ENCODE assay signal across 8 mouse cellular contexts in the genomic region with DNA sequence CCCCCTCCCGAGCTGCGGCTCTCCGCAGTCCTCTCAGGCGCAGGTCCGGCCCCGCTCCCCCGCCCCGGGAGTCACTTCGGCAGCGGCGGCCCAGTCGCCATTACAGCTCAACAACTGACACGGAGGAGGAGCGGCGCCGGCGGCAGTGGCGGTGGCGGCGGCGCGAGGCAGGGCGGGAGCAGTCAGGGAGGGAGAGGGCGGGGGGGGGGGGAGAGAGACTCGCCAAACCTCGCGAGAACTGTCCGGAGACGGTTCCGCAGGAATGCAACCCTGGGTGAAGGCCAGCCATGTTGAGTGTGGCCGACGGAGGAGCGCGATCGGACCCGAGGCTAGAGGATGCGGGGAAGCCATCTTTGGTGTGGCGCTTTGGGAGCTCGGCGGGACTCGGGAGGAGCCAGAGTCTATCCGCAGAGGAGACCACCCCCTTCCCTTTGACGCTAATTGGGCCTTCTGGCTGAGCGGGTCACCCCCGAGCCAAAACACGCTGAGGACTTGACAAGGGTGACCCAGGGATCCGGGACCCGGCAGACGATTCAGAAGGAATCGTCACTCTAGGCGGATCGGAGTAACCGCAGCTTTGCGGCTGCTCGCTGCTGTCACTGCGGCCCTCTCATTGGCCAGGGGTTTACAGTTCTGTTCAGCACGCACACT. TPM values are rescaled to one million over a fixed set of nuclear protein-coding genes. Genes with fewer than 3 reads are reported as not detected.
DNase-seq lines count a peak whose midpoint lies in the region; ATAC-seq and TF ChIP-seq lines count a peak whose summit lies in the region.

Cep350 (minus strand) TSS at position 188 of the 651 bp plus-strand sequence.

- peak within 1 kb of the TSS; percentile 82 for H3K4me2 ChIP-seq in forebrain, embryonic 16.5 days (ENCODE audit: low read length)
- H3K4me2 ChIP-seq in lung, embryonic 14.5 days: peak within 1 kb of the TSS; percentile 87

- peak within 1 kb of the TSS; percentile 95 for H3K27ac ChIP-seq in forebrain, embryonic 16.5 days (ENCODE audit: low read length)
- peak within 1 kb of the TSS; percentile 98 for H3K27ac ChIP-seq in layer of hippocampus, adult 2 months
- H3K27ac ChIP-seq in lung, embryonic 14.5 days (ENCODE audit: low read depth): peak within 1 kb of the TSS; percentile 88
- peak within 1 kb of the TSS; percentile 96 for H3K27ac ChIP-seq in olfactory bulb, adult 2 months (ENCODE audit: insufficient read depth, low read depth, low read length)
- H3K27ac ChIP-seq in thymus, adult 2 months (ENCODE audit: control insufficient read depth, insufficient read depth, low read length): peak within 1 kb of the TSS; percentile 79

- DNase-seq in G1E (ENCODE audit: low spot score): peak; percentile 84
- peak; percentile 96 to 98 for DNase-seq in cerebellum, adult 18-20 months
- DNase-seq in heart, postnatal 36 days: peak; percentile 94 to 95
- peak; percentile 95 to 98 for DNase-seq in layer of hippocampus, adult 2 months (ENCODE audit: low spot score in 2 of 2)
- peak; percentile 99 for DNase-seq in lung, embryonic 14.5 days
- DNase-seq in thymus, adult 2 months: peak; percentile 95

- TF ChIP-seq POLR2A in olfactory bulb, adult 2 months (IDR thresholded peaks at IDR 0.05; ENCODE audit: insufficient read depth, low read depth, low read length): peak; percentile 82
- peak; percentile 80 for TF ChIP-seq POLR2A in thymus, adult 2 months (IDR thresholded peaks at IDR 0.05; ENCODE audit: control insufficient read depth, extremely low read depth, insufficient read depth, low read length, poor library complexity)

- peaks cover 28% of the 10 kb centered on the region for H3K4me1 ChIP-seq in G1E (ENCODE audit: insufficient read depth, low read depth, low read length)
- peaks cover 15% of the 10 kb centered on the region for H3K4me1 ChIP-seq in forebrain, embryonic 16.5 days (replicated peaks; ENCODE audit: control insufficient read depth, insufficient read depth, low read length)
- H3K4me1 ChIP-seq in lung, embryonic 14.5 days (ENCODE audit: insufficient read depth): no peaks in the 10 kb centered on the region
- H3K4me1 ChIP-seq in olfactory bulb, adult 2 months (ENCODE audit: control insufficient read depth, insufficient read depth, low read length): no peaks in the 10 kb centered on the region
- H3K4me1 ChIP-seq in thymus, adult 2 months (replicated peaks; ENCODE audit: control insufficient read depth, insufficient read depth, low read length): peaks cover 3% of the 10 kb centered on the region

- peaks cover 10% of the 10 kb centered on the region for H3K36me3 ChIP-seq in G1E (replicated peaks)
- no peaks in the 10 kb centered on the region for H3K36me3 ChIP-seq in forebrain, embryonic 16.5 days (ENCODE audit: control insufficient read depth, insufficient read depth)
- no peaks in the 10 kb centered on the region for H3K36me3 ChIP-seq in lung, embryonic 14.5 days (ENCODE audit: insufficient read depth)
- H3K36me3 ChIP-seq in thymus, adult 2 months (ENCODE audit: control insufficient read depth, insufficient read depth, low read length): no peaks in the 10 kb centered on the region

- H3K9me3 ChIP-seq in G1E (replicated peaks): peaks cover 2% of the 10 kb centered on the region; the same call in 1 of the 2 replicates
- no peaks in the 10 kb centered on the region for H3K9me3 ChIP-seq in forebrain, embryonic 16.5 days (ENCODE audit: control insufficient read depth, low read length)
- no peaks in the 10 kb centered on the region for H3K9me3 ChIP-seq in lung, embryonic 14.5 days (ENCODE audit: low read depth, low read length)

- H3K9ac ChIP-seq in forebrain, embryonic 16.5 days (replicated peaks; ENCODE audit: low read depth, low read length): peak within 1 kb of the TSS; percentile 99
- H3K9ac ChIP-seq in lung, embryonic 14.5 days: peak within 1 kb of the TSS; percentile 97

- peak within 1 kb of the TSS; percentile 98 for H3K4me3 ChIP-seq in G1E (ENCODE audit: low read depth, low read length)
- peak within 1 kb of the TSS; percentile 97 for H3K4me3 ChIP-seq in forebrain, embryonic 16.5 days (replicated peaks; ENCODE audit: low read length)
- H3K4me3 ChIP-seq in layer of hippocampus, adult 2 months: peak within 1 kb of the TSS; percentile 92
- peak within 1 kb of the TSS; percentile 98 for H3K4me3 ChIP-seq in lung, embryonic 14.5 days (ENCODE audit: low read depth, low read length)
- H3K4me3 ChIP-seq in olfactory bulb, adult 2 months (ENCODE audit: insufficient read depth, low read depth, low read length): peak within 1 kb of the TSS; percentile 91
- H3K4me3 ChIP-seq in thymus, adult 2 months (ENCODE audit: control insufficient read depth, insufficient read depth, low read length): peak within 1 kb of the TSS; percentile 84

- no peaks in the 10 kb centered on the region for H3K27me3 ChIP-seq in G1E (ENCODE audit: insufficient read depth, low read length)
- no peaks in the 10 kb centered on the region; the same call in 1 of the 2 replicates for H3K27me3 ChIP-seq in forebrain, embryonic 16.5 days (replicated peaks; ENCODE audit: control insufficient read depth, insufficient read depth, low read length)
- H3K27me3 ChIP-seq in lung, embryonic 14.5 days (ENCODE audit: insufficient read depth, low read length): no peaks in the 10 kb centered on the region
- no peaks in the 10 kb centered on the region for H3K27me3 ChIP-seq in thymus, adult 2 months (ENCODE audit: control insufficient read depth, insufficient read depth, low read length)

- under 1% methylated on average over 55 of the region's 57 CpGs for WGBS in forebrain, embryonic 16.5 days
- under 1% methylated on average over 52 of the region's 57 CpGs for WGBS in lung, embryonic 14.5 days
- under 1% methylated on average over 49 of the region's 57 CpGs for WGBS in olfactory bulb, adult 2 months
- under 1% methylated on average over 43 of the region's 57 CpGs for WGBS in thymus, adult 2 months

- no peak for TF ChIP-seq CTCF in G1E (IDR thresholded peaks at IDR 0.05; ENCODE audit: low read depth, low read length)
- no peak for TF ChIP-seq CTCF in layer of hippocampus, adult 2 months (conservative IDR thresholded peaks at IDR 0.05)
- TF ChIP-seq CTCF in lung, embryonic 14.5 days (IDR thresholded peaks at IDR 0.05; ENCODE audit: low read depth): no peak
- TF ChIP-seq CTCF in olfactory bulb, adult 2 months (IDR thresholded peaks at IDR 0.05; ENCODE audit: insufficient read depth, low read depth, low read length): no peak
- TF ChIP-seq CTCF in thymus, adult 2 months (IDR thresholded peaks at IDR 0.05; ENCODE audit: borderline replicate concordance, control insufficient read depth, extremely low read depth, insufficient read depth, low read length, poor library complexity): no peak; the same call in 1 of the 2 replicates

- intact Hi-C loops in heart, postnatal 36 days (cut with DNase I): loop anchor here (1.0 to 5.0 kb wide), 2 partner anchors 62 to 161 kb away; partner anchors contain the start of genes Qsox1 and Tor1aip2

- peak; percentile 95 for ATAC-seq in G1E (ENCODE audit: extremely low read depth, insufficient number of reproducible peaks, low FRiP score, poor library complexity, severe bottlenecking)
- ATAC-seq in forebrain, embryonic 16.5 days: peak; percentile 98
- ATAC-seq in lung, embryonic 14.5 days (ENCODE audit: insufficient read depth): peak; percentile 99

RNA-seq across cellular contexts. Expression of gene Cep350, which starts in this region (rescaled TPM):
- total RNA-seq in G1E (2014; fragmentation: Nextera tagmentation): 82.8 and 98.2 TPM in 2 replicates
- 35.5 and 41.6 TPM in 2 replicates for total RNA-seq in G1E (2017)
- polyA plus RNA-seq in G1E (2012): 2.3 and 3.3 TPM in 2 replicates
- polyA plus RNA-seq in forebrain, embryonic 16.5 days (2015; fragmentation: Nextera tagmentation; extraction: Ambion mirVana): 10.3 and 11.4 TPM in 2 replicates
- total RNA-seq in heart, postnatal 36 days (2021): 10 to 100 TPM; 38.0 TPM
- total RNA-seq in layer of hippocampus, adult 2 months (2021): 10 to 100 TPM; 48.9 to 52.1 TPM
- 12.6 and 12.8 TPM in 2 replicates for polyA plus RNA-seq in lung, embryonic 14.5 days (2014; fragmentation: Nextera tagmentation; extraction: Ambion mirVana)
- not detected in 2 replicates for polyA plus RNA-seq in olfactory bulb, adult 2 months (2012; ENCODE audit: insufficient read depth, insufficient read length, low replicate concordance, missing spikeins)
- polyA plus RNA-seq in thymus, adult 2 months (2012; rRNA removed): 12.7 and 13.1 TPM in 2 replicates

Comparison
In these comparisons a context has a peak if more than half of its experiments do, and no peak if none do; other contexts are left out.
1. Peak in every context shown above with its lines: DNase-seq, ATAC-seq, H3K4me3 ChIP-seq and H3K27ac ChIP-seq.